Mouse (Mus musculus) thymus, postnatal 10 days (tissue): ENCODE measurements around the gene Sdk1.

Experiments
- DNase-seq, 2 experiments: peaks; one replicate each; pipeline ENCODE4 v3.0.0; 2021; ENCODE audit warnings: low spot score in 2 of 2

The Sdk1 gene

DNA sequence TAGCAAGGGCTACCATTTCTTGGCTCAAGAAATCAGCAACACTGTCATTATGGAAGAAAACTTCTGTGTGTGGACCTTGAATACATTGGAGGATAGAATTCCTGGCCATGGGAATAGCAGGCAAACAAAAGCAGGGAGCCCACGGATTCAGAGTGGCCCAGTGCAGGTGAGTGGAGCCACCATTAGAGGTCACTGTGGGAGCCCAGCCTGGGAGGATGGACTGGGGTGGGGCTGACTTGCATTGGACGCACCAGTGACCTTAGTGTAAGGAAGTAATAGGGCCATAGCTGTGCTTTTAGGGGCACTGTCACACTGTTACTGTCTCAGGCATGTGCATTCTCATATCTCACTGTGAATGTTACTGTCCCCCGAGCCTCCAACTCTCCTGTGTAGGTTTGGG is 1001.3 kb downstream of the Sdk1 start:
- no peak for DNase-seq

DNA sequence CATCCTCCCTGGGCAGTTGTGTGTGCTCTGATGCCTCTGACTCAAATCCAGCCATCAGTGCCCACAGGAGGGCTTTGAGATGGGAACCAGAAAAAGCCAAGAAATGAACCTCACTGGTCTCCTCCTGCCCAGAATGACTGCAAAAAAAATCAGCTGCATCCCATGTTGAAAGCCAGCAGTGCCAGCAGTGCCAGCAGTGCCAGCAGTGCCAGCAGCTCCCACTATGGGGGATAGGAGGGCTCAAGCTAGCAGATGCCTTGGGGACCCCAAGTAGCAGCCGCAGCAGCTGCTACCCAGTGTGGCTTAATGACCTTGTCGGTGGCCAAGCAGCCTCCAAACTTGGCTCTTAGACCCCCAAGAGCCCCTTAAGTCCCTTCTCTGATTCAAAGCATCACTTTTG is 1001.8 kb downstream of the Sdk1 start:
- no peak for DNase-seq

DNA sequence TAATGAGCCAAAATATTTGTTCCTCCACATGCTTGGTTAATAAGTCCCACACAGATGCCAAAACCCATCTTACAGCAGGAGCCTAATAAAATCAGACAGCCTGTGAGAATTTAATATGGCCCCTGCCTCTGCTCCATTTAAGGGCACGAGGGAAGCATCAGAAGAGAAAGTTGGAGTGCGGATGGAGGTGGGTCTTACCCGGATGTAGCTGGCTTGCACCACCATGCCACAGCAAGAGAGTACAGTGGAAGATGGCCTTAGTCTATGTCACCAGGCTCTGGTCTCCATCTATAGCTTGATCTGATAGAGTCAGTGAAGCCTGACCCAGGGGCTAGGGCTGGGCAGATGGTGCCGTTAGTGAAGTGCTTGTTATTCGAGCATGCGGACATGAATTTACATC is 1014.9 kb downstream of the Sdk1 start:
- DNase-seq = no peak

DNA sequence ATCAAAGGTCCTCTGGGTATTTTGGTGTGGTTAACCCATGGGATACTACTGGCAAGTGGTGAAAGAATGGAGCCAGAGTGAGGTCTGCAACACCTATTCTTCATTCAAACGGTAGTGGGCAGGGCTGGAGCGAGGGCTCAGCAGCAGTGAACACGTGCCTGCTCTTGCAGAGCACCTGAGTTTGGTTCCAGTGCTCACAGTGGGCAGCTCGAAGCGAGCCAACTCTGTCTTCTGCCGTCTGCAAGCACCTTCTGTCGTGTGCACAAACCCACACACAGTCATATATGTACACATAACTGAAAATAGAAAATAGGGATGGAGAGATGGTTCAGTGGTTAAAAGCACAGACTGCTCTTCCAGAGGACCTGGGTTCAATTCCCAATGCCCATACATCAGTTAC is 1017.4 kb downstream of the Sdk1 start:
- DNase-seq = no peak

DNA sequence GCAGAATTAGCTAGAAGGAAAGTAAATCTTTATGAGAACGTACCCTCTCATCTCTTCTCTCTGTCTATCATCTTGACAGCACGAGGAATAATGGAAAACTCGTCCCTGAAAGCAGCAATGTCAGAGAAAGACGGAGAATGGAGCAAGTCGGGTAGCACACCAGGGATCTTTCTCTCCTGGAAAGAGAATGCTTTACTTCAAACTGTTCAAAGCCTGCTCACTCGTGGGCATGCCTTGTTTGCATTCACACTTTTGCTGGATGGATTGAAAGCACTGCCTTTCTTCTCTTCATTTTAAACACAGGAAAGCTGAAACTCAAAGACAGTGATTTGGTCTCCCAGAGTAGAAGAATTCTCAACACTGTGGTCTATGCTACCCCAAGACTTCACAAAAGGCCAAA is 1020.8 kb downstream of the Sdk1 start:
- DNase-seq = no peak
